Mouse (Mus musculus): ENCODE measurements at regions not wholly inside any gene's neighbourhood (a gene's known extent, or its start where the extent isn't known, plus 50 kb on each side); places are given as distances from the start of the nearest gene placed in this dataset.

- no peak overlapping the region for H3K27ac ChIP-seq (ENCODE audit: low read depth, low read length)
- no peak overlapping the region for H3K4me3 ChIP-seq (ENCODE audit: low read depth, low read length)
- no peak for ATAC-seq (ENCODE audit: low FRiP score)
- H3K4me1 ChIP-seq (ENCODE audit: control insufficient read depth, insufficient read depth, low read length): no peaks in the 10 kb centered on the region
- no peak overlapping the region for H3K4me2 ChIP-seq
- DNase-seq (ENCODE audit: low spot score, missing footprints): peak; percentile 66
- H3K36me3 ChIP-seq (ENCODE audit: control insufficient read depth, insufficient read depth, low read length): no peaks in the 10 kb centered on the region
- no peaks in the 10 kb centered on the region for H3K9me3 ChIP-seq (ENCODE audit: control insufficient read depth, low read length)
- 86% methylated on average over 2 of the region's 2 CpGs for WGBS
- no peaks in the 10 kb centered on the region for H3K27me3 ChIP-seq (ENCODE audit: control insufficient read depth, insufficient read depth, low read length)
- no peak overlapping the region for H3K9ac ChIP-seq (ENCODE audit: low read length)
Observed at GRCm38 (mm10) chr15:45872675-45873074, 5738.5 kb downstream of the 9330182O14Rik start.
